Comparison of ENCODE assay signal across 29 mouse cellular contexts in genomic region chr2:84597123-84597522, GRCm38 (mm10). TPM values are rescaled to one million over a fixed set of nuclear protein-coding genes. Genes with fewer than 3 reads are reported as not detected.
A peak's percentile ranks its signal among the peaks of the same experiment; 100 is the strongest.
DNase-seq lines count a peak whose midpoint lies in the region; ATAC-seq and TF ChIP-seq lines count a peak whose summit lies in the region.
"Had no signal": no experiment of that assay in that cellular context is flagged by ENCODE, and none has a peak within 500 bp of the region (broad histone marks: within the 10 kb centered on the region; RNA-seq: fewer than 3 reads in every experiment).

No protein-coding gene starts in this region.

- TF ChIP-seq CTCF in lung, postnatal 0 days (IDR thresholded peaks at IDR 0.05), result no peak

- no peak for DNase-seq in frontal cortex, postnatal 36 days (ENCODE audit: low spot score in 2 of 2)
- DNase-seq in lung, postnatal 0 days (ENCODE audit: low spot score), result peak; percentile 31
- no peak for DNase-seq in lung, adult 18-20 months
- DNase-seq in brain, adult 2 months (ENCODE audit: low read depth, low spot score), result peak; percentile 52
- DNase-seq: adrenal gland, adult 8-10 months; adrenal gland, postnatal 14 days; adrenal gland, postnatal 36 days; B cell, adult 2 months; cerebellum, adult 11 months; cerebellum, adult 18-20 months; cerebellum, adult 8-10 months; cerebellum, adult 9-11 months; cerebellum, postnatal 14 days; cerebellum, postnatal 36 days; embryo, embryonic 11 days; forebrain, postnatal 0 days had no signal

- H3K9me3 ChIP-seq in lung, postnatal 0 days (ENCODE audit: low read length), result no peaks in the 10 kb centered on the region
- no peaks in the 10 kb centered on the region for H3K9me3 ChIP-seq in forebrain, embryonic 12.5 days
- H3K9me3 ChIP-seq: embryonic facial prominence, embryonic 13.5 days; embryonic facial prominence, embryonic 15.5 days; forebrain, embryonic 10.5 days; forebrain, embryonic 13.5 days; forebrain, embryonic 15.5 days; G1E had no signal

- no peak overlapping the region for H3K4me3 ChIP-seq in lung, postnatal 0 days (ENCODE audit: low read depth, low read length)
- no peak overlapping the region for H3K4me3 ChIP-seq in forebrain, embryonic 12.5 days (replicated peaks)
- H3K4me3 ChIP-seq: embryonic facial prominence, embryonic 13.5 days; embryonic facial prominence, embryonic 15.5 days; erythroblast, embryonic 14.5 days; forebrain, embryonic 10.5 days; forebrain, embryonic 13.5 days; forebrain, embryonic 15.5 days had no signal

- no peak overlapping the region for H3K27ac ChIP-seq in lung, postnatal 0 days (ENCODE audit: low read length)
- H3K27ac ChIP-seq in forebrain, embryonic 12.5 days, result no peak overlapping the region
- H3K27ac ChIP-seq: embryonic facial prominence, embryonic 13.5 days; embryonic facial prominence, embryonic 15.5 days; forebrain, embryonic 10.5 days; forebrain, embryonic 13.5 days; forebrain, embryonic 15.5 days had no signal

- H3K27me3 ChIP-seq in lung, postnatal 0 days (replicated peaks; ENCODE audit: insufficient read depth, low read length), result no peaks in the 10 kb centered on the region
- H3K27me3 ChIP-seq in forebrain, embryonic 12.5 days, result no peaks in the 10 kb centered on the region
- H3K27me3 ChIP-seq: CH12.LX; embryonic facial prominence, embryonic 13.5 days; embryonic facial prominence, embryonic 15.5 days; forebrain, embryonic 13.5 days; forebrain, embryonic 15.5 days; Patski had no signal

- H3K4me2 ChIP-seq in lung, postnatal 0 days (replicated peaks; ENCODE audit: low read depth, low read length), result no peak overlapping the region
- no peak overlapping the region for H3K4me2 ChIP-seq in forebrain, embryonic 12.5 days
- H3K4me2 ChIP-seq: embryonic facial prominence, embryonic 13.5 days; embryonic facial prominence, embryonic 15.5 days; forebrain, embryonic 13.5 days; forebrain, embryonic 15.5 days had no signal

- ATAC-seq in frontal cortex, adult (ENCODE audit: low TSS enrichment), result peak; percentile 71
- ATAC-seq in lung, postnatal 0 days, result peak; percentile 32; the same call in 1 of the 2 replicates
- ATAC-seq in forebrain, embryonic 12.5 days (ENCODE audit: low FRiP score), result no peak
- ATAC-seq: activated CD4-positive, CD25-positive, alpha-beta regulatory T cell, adult 4 months; CD4-positive, CD25-positive, alpha-beta regulatory T cell, adult 4 months; forebrain, embryonic 13.5 days; forebrain, embryonic 15.5 days; forebrain, postnatal 0 days; Patski had no signal

- H3K36me3 ChIP-seq in lung, postnatal 0 days (ENCODE audit: insufficient read depth, low read length), result peaks cover 12% of the 10 kb centered on the region; the same call in 1 of the 2 replicates
- peaks cover 32% of the 10 kb centered on the region for H3K36me3 ChIP-seq in forebrain, embryonic 12.5 days (replicated peaks)

- peak; percentile 68 for TF ChIP-seq EP300 in lung, postnatal 0 days (IDR thresholded peaks at IDR 0.05)

- WGBS in lung, postnatal 0 days, result 66% methylated on average over 1 of the region's 1 CpGs
- 93% methylated on average over 1 of the region's 1 CpGs for WGBS in forebrain, embryonic 12.5 days

- H3K4me1 ChIP-seq in lung, postnatal 0 days (ENCODE audit: insufficient read depth, low read depth, low read length), result 0 out of 2 replicates have a peak, but pooled peaks cover 2% of the 10 kb centered on the region
- no peaks in the 10 kb centered on the region for H3K4me1 ChIP-seq in forebrain, embryonic 12.5 days
- H3K4me1 ChIP-seq: embryonic facial prominence, embryonic 13.5 days; embryonic facial prominence, embryonic 15.5 days; forebrain, embryonic 10.5 days; forebrain, embryonic 13.5 days; forebrain, embryonic 15.5 days had no signal

- H3K9ac ChIP-seq in lung, postnatal 0 days (replicated peaks; ENCODE audit: low read depth), result no peak overlapping the region
- no peak overlapping the region for H3K9ac ChIP-seq in forebrain, embryonic 12.5 days
- H3K9ac ChIP-seq: embryonic facial prominence, embryonic 13.5 days; embryonic facial prominence, embryonic 15.5 days; forebrain, embryonic 13.5 days; forebrain, embryonic 15.5 days; forebrain, postnatal 0 days had no signal

RNA-seq across cellular contexts. Expression of gene Ctnnd1, which starts 53.4 kb away (rescaled TPM):
- 38.2 and 42.9 TPM in 2 replicates for polyA plus RNA-seq in lung, postnatal 0 days (2015; fragmentation: Nextera tagmentation; extraction: Ambion mirVana)
- polyA plus RNA-seq in forebrain, embryonic 12.5 days (2016; fragmentation: Nextera tagmentation; extraction: Ambion mirVana), result 52.6 and 53.6 TPM in 2 replicates

Comparison
In these comparisons a context has a peak if more than half of its experiments do, and no peak if none do; other contexts are left out.
1. DNase-seq: peak in lung, postnatal 0 days (single experiment) and brain, adult 2 months (single experiment); none in frontal cortex, postnatal 36 days (0 of 2) and lung, adult 18-20 months (0 of 2).